Mouse (Mus musculus) heart, embryonic 16.5 days (tissue): ENCODE measurements around the gene G430095P16Rik. TPM values are rescaled to one million over a fixed set of nuclear protein-coding genes. Genes with fewer than 3 reads are reported as not detected.
A peak's percentile ranks its signal among the peaks of the same experiment; 100 is the strongest.

ENCODE experiments used
- ATAC-seq: fragments of 200-750 bp; cut with Nextera tagmentation; replicated peaks from 2 replicates; pipeline ENCODE4 v1.8.0; 2017; ENCODE audit warnings: moderate number of reproducible peaks; ENCODE audit not compliant: insufficient read depth, low FRiP score; ENCODE audit errors: extremely low read depth
- H3K27ac ChIP-seq: fragments of 300-500 bp; sonication (generic); 2 replicates; pipeline ENCODE4 v1.5.1; 2014; ENCODE audit warnings: mild to moderate bottlenecking, low read length, control low read depth, moderate library complexity
- H3K27me3 ChIP-seq: fragments of 300-500 bp; sonication (generic); 2 replicates; pipeline ENCODE4 v1.6.1; 2014; ENCODE audit warnings: low read length, mixed read lengths; ENCODE audit not compliant: control insufficient read depth, insufficient read depth
- H3K36me3 ChIP-seq: fragments of 300-500 bp; sonication (generic); 2 replicates; pipeline ENCODE4 v1.6.1; 2014; ENCODE audit not compliant: control insufficient read depth, insufficient read depth
- H3K4me1 ChIP-seq: fragments of 300-500 bp; sonication (generic); 2 replicates; pipeline ENCODE4 v1.6.1; 2014; ENCODE audit warnings: low read length, mixed read lengths; ENCODE audit not compliant: control insufficient read depth, insufficient read depth
- H3K4me2 ChIP-seq: fragments of 300-500 bp; sonication (generic); 2 replicates; pipeline ENCODE4 v1.6.1; 2014; ENCODE audit warnings: low read depth, mild to moderate bottlenecking, control low read depth, low read length
- H3K4me3 ChIP-seq: fragments of 300-500 bp; sonication (generic); 2 replicates; pipeline ENCODE4 v1.5.1; 2014; ENCODE audit warnings: mild to moderate bottlenecking, control low read depth, low read length
- H3K9ac ChIP-seq: fragments of 300-500 bp; sonication (generic); 2 replicates; pipeline ENCODE4 v1.6.1; 2014; ENCODE audit warnings: low read length, control low read depth
- H3K9me3 ChIP-seq: fragments of 300-500 bp; sonication (generic); replicated peaks from 2 replicates; pipeline ENCODE4 v1.6.1; 2016; ENCODE audit warnings: low read length; ENCODE audit not compliant: control insufficient read depth
- WGBS: fragments of 180-500 bp; shearing (Covaris S2); extraction: QIAGEN DNeasy Blood & Tissue Kit; methylation state at CpG from one replicate; pipeline ENCODE4 v1.1.7; 2014; 5-methylcytosine and 5-hydroxymethylcytosine counted together
- polyA plus RNA-seq: library from polyadenylated mRNA; unstranded; fragments of >200 nt; fragmentation: Nextera tagmentation; extraction: Ambion mirVana; gene quantifications from 2 replicates; pipeline ENCODE4 v1.2.1, GENCODE M21; 2015

G430095P16Rik gene
- polyA plus RNA-seq, 1 experiment from 2014 or later: 3.1 TPM

DNA sequence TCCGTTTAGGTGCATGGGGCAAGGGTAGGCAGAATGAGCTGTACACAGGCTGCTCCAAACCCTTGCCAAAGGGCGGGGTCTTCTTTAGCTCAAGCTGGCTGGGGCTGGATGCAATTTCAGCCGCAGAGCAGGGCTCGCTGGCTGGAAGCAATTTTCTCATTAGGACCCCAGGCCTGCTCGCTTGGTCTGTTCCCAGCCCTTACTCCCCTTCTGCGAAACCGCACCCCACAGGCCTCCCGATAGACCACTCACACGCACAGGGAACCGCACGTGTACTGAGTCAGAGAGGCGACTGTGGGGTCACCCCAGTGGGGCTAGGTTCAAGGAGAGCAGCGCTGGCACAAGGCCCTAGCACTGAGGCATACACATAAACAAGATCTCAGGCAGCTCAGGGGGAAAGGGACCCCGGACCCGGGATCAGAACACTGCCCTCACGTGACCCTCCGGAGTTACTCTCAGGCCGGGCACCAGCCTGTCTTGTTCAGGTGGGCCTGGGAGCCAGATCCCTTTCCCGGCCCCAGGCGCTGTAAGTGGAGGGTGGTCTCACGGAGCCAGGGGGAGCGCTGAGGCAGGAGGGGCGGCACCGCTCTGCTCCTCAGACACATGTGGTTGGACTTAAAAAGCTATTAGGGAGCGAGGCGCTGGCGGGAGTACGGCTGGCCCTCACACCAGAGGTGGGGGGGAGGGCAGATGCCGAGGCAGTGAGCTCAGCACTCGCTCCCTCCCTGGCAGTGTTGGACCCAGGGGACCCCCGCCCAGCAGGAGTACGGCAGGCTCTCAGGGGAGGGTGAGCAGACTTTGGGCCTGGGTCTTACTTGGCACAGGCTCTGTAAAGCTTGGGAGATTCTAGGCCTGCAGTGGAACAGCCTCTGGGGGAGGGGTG lies 19.6 kb downstream of the G430095P16Rik start:
- WGBS: 29% methylated on average over 32 of the region's 32 CpGs
- H3K4me3 ChIP-seq: 0 out of 2 replicates have a peak overlapping the region, but pooled peaks have one; percentile 1
- peak overlapping the region; percentile 56 for H3K4me2 ChIP-seq

DNA sequence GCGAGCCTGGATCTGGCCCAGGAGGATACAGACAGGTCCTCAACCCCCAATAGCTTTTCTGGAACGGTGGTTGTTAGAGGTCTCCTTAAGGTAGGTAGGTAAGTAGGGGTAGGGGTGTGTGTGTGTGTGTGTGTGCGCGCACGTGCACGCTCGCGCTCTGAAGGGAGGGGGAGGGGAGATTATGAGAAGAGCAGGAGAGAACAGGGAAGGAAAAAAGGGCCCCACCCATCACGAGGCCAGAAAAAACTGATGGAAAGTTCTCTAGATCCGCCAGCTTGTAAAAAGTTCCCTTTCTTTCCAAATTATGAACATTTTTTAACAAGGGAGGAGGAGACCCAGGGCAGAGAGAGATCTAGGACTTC lies 20.2 kb downstream of the G430095P16Rik start:
- H3K4me1 ChIP-seq: peaks cover 68% of the 10 kb centered on the region
- H3K27ac ChIP-seq: peak overlapping the region; percentile 88
- WGBS: 20% methylated on average over 10 of the region's 10 CpGs
- no peaks in the 10 kb centered on the region for H3K9me3 ChIP-seq
- H3K4me3 ChIP-seq: no peak overlapping the region
- H3K36me3 ChIP-seq: no peaks in the 10 kb centered on the region
- H3K27me3 ChIP-seq: no peaks in the 10 kb centered on the region
- H3K9ac ChIP-seq: peak overlapping the region; percentile 55
- H3K4me2 ChIP-seq: peak overlapping the region; percentile 56
- ATAC-seq: no peak; the same call in 1 of the 2 replicates

More for the DNA sequence above, 19.6 kb downstream of the G430095P16Rik start:
- peak; percentile 62 for ATAC-seq
- H3K9ac ChIP-seq: peak overlapping the region; percentile 55
- peak overlapping the region; percentile 88 for H3K27ac ChIP-seq
- no peaks in the 10 kb centered on the region for H3K36me3 ChIP-seq
- H3K27me3 ChIP-seq: no peaks in the 10 kb centered on the region
- H3K9me3 ChIP-seq: no peaks in the 10 kb centered on the region
- peaks cover 74% of the 10 kb centered on the region for H3K4me1 ChIP-seq

DNA sequence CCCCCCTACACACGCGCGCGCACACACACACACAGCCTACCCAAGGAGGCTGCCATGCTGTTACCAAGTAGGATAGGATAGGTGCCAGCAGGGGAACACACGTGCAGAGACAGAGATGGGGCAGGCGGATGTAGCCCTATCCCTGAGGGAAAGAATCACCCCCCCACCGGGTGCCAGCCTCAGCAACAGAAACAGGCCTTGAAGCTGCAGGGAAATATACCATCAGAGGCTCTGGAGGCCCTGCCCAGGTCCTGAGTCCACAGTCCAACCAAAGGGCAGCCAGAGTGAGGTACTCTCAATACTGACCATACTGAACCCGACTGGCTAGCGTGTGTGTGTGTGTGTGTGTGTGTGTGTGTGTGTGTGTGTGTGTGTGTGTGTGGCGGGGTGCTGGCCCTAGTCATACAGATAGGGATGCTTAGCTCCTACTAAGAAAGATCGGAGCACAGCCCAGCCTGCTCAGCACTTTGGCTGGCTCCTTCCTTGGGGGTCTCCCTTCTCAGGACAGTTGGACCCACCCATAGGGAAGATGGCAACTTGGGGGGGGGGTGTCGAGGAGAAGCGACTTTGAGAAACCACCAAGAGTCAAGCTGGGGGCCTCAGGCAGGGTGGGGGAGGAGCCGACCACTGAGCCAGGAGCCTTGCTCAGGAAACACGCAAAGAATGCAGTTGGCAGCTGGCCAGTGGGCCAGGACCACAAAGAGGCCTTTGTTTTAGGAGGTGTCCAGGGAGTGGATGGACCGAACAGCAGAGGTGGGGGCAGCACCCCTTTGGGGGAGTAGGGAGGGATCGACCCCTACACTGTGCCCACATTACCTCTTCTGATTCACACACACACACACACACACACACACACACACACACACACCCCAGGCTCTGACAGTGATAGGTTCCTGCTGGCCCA lies 21.0 kb downstream of the G430095P16Rik start:
- H3K27me3 ChIP-seq: no peaks in the 10 kb centered on the region
- H3K4me1 ChIP-seq: peaks cover 60% of the 10 kb centered on the region
- 16% methylated on average over 16 of the region's 17 CpGs for WGBS
- H3K9me3 ChIP-seq: no peaks in the 10 kb centered on the region
- peak overlapping the region; percentile 55 for H3K9ac ChIP-seq
- H3K36me3 ChIP-seq: no peaks in the 10 kb centered on the region
- peak; percentile 47 for ATAC-seq
- H3K4me2 ChIP-seq: peak overlapping the region; percentile 56
- no peak overlapping the region for H3K4me3 ChIP-seq
- H3K27ac ChIP-seq: peak overlapping the region; percentile 88

DNA sequence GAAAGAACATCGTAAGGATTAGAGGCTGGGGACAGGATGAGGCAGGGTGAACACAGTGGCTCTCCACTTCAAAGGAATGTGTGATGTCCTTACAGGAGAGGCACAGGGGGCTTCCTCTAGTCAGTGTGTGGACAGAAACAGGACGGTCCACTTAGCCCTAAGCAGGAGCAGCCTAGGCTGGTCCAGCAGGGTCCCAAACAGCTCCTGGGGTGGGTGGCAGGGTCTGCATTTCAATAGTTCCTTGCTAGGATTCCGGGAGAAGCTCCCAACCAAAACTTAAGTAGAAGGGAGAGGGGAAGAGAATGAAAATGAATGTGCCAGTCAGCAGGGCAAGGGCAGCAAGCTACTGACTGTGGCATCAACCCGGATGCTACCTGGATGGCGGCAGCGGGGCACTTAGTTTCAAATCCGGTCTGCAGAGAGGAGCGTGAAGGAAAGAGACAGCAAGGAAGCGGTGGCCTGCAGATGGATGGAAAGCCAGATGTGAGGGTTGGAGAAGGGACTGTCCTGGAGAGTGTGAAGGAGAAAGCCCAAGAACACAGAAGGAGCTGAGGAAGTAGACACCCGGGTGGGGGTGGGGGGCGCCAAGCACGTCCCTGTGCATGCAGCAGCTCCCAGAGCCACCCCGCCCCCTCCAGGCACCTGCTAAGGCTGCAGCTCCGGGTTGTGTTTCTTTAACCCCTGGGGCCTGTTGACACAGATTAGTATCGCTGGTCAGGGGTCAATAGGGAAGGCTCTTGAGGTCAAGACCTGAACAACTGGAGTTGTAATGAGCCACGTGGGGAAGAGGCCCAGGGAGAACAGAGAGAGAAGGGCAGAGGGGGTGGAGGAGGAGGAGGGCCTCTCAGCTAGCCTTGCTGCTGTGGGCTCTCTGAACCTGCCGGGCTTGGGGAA lies 22.5 kb downstream of the G430095P16Rik start:
- Histone ChIP-seq H3K36me3 (no peaks in the 10 kb centered on the region), H3K4me1 (peaks cover 51% of the 10 kb centered on the region), H3K9ac (peak overlapping the region; percentile 54), H3K4me2 (peak overlapping the region; percentile 56; the same call in 1 of the 2 replicates), H3K27me3 (no peaks in the 10 kb centered on the region), H3K9me3 (no peaks in the 10 kb centered on the region), H3K27ac (peak overlapping the region; percentile 88), H3K4me3 (no peak overlapping the region)
- no peak for ATAC-seq
- 16% methylated on average over 17 of the region's 17 CpGs for WGBS

DNA sequence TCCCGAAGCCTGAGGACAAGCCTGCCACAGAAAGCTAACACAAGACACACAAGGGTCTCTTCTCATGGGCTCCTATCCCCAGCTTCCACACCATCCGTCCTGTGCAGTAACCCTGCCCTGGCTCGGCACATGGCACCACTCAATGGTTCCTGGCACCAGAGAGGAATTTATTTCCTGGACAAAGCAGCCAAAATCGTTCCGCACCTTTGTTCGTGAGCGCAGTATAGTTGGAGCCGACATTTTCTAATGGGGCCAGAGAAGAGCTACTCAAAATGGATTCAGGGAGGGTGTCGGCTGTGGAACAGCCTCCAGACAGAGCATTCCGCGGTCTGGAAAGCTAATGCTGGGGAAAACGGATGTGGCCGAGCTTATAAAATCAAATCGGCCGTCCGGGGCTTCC lies 26.7 kb downstream of the G430095P16Rik start:
- Histone ChIP-seq H3K9me3 (no peaks in the 10 kb centered on the region), H3K36me3 (no peaks in the 10 kb centered on the region), H3K4me1 (peaks cover 27% of the 10 kb centered on the region), H3K4me2 (no peak overlapping the region), H3K4me3 (no peak overlapping the region), H3K9ac (no peak overlapping the region), H3K27ac (peak overlapping the region; percentile 16; the same call in 1 of the 2 replicates), H3K27me3 (no peaks in the 10 kb centered on the region; the same call in 1 of the 2 replicates)
- 73% methylated on average over 16 of the region's 16 CpGs for WGBS
- no peak for ATAC-seq

DNA sequence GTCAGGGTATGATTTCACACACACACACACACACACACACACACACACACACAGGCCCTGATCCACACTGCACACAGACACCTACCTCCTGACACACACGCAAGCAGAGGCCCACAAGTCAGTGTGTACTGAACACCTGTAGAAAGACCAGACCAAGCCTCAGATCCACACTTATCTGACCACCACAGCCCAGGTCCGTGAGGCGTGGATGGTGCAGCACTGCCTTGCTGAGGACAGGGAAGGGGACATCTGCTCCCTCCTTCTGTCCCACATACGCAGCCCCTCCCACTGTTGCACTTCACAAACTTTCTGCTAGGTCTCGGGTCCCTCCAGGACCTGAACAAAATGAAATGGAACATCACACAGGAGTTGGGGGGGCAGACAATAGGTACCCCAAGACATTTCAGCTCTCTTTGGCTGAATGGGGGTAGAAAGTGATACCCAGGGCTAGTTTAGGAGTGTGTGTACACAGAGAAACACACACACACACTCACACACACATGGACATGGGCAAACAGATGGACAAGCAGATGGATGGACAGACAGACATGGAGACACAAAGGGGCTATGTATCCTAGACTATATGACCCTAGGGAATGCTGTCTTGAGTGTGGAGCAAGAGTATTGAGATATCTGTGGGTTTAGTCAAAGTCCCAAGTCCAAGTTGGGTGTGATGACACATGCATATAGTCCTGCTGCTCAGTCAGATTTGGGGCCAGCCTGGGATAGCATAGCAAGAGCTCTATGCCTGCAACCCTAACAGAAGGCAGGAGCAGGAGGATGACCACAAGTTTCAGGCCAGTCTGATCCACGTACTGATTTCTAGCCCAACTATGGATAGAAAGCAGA lies 30.2 kb downstream of the G430095P16Rik start:
- Histone ChIP-seq H3K27ac (no peak overlapping the region), H3K4me1 (peaks cover 11% of the 10 kb centered on the region), H3K27me3 (no peaks in the 10 kb centered on the region; the same call in 1 of the 2 replicates), H3K9me3 (no peaks in the 10 kb centered on the region), H3K9ac (no peak overlapping the region), H3K4me2 (no peak overlapping the region), H3K4me3 (no peak overlapping the region), H3K36me3 (0 out of 2 replicates have a peak, but pooled peaks cover 2% of the 10 kb centered on the region)
- 78% methylated on average over 6 of the region's 6 CpGs for WGBS
- ATAC-seq: peak; percentile 39; the same call in 1 of the 2 replicates

DNA sequence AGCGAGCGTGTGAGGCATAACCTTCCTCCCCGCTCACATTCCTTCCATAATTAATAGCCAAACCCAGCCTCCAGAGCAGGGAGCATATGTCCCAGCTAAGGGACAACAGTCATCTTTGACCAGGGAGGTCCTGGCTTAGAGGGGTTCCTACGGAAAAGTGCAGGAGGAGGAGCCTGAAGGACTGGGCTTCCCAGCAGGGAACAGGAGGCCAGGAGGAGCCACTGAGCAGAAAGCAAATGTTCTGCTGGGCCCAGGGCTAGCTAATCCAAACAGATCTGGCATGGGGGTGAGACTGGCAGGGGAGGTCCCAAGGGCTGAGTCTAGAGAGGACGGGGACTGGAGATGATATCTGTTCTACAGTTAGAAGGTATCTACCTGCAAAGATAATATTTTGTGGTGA lies 34.7 kb downstream of the G430095P16Rik start:
- no peak overlapping the region for H3K27ac ChIP-seq
- no peaks in the 10 kb centered on the region for H3K9me3 ChIP-seq
- no peak overlapping the region for H3K4me3 ChIP-seq
- 52% methylated on average over 5 of the region's 5 CpGs for WGBS
- H3K36me3 ChIP-seq: 0 out of 2 replicates have a peak, but pooled peaks cover 2% of the 10 kb centered on the region
- H3K4me1 ChIP-seq: no peaks in the 10 kb centered on the region; the same call in 1 of the 2 replicates
- no peak for ATAC-seq
- no peak overlapping the region for H3K9ac ChIP-seq
- H3K27me3 ChIP-seq: no peaks in the 10 kb centered on the region; the same call in 1 of the 2 replicates
- no peak overlapping the region for H3K4me2 ChIP-seq
